Mouse (Mus musculus) Patski (cell line): Measurements from ENCODE around the gene Adk. TPM values are rescaled to one million over a fixed set of nuclear protein-coding genes. Genes with fewer than 3 reads are reported as not detected.

Source experiments
- ATAC-seq: fragments of 100-300 bp; one replicate; pipeline ENCODE4 v1.8.0; 2021
- CTCF ChIA-PET: fragments of 350-600 bp; sonication (Branson Sonifier 250); formaldehyde crosslinking; loops from one replicate; lab custom pipeline; 2022; ENCODE audit warnings: inconsistent platforms; lab: Charles Lee
- POLR2A ChIA-PET: fragments of 350-600 bp; sonication (Branson Sonifier 250); formaldehyde crosslinking; loops from one replicate; lab custom pipeline; 2022; ENCODE audit warnings: antibody characterized with exemption, inconsistent platforms; lab: Charles Lee
- DNase-seq: peaks from one replicate; pipeline ENCODE4 v3.0.0-alpha.2; 2011; ENCODE audit warnings: low read depth, low spot score
- H3K27me3 ChIP-seq: fragments of 371-371 bp; one replicate; pipeline ENCODE4 v1.5.1; 2021
- CTCF ChIP-seq: fragments of 100-300 bp; IDR thresholded peaks from one replicate; pipeline ENCODE4 v1.5.1; 2021
- in situ Hi-C: fragments of 300-500 bp; cut with MboI; formaldehyde crosslinking; loops from 3 replicates; pipeline ENCODE4 v1.11.1; 2018; ENCODE audit warnings: low pct_unique_long_range_greater_than_20kb, mixed read lengths
- polyA plus RNA-seq: library from polyadenylated mRNA; unstranded; gene quantifications from one replicate; pipeline ENCODE4 v1.2.3, GENCODE M21; 2021

Gene Adk
- polyA plus RNA-seq, 1 experiment from 2014 or later = 55.1 TPM

DNA sequence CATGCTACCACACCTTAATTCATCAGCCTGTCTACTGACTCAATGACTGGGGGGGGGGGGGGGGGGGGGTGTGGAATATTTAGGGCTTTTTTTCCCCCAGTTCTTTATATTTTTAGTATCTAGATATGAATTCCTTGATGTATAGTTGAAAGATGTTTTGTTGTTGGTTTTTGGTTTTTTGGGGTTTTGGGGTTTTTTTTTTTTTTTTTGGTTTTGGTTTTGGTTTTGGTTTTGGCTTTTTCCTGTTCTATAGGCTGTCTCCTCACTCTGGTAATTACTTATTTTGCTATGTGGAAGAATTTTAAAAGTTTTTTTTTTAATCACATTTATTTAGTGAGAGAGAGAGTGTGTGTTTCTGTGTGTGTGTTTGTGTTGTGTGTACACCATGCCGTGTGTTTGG lies 282.5 kb downstream of the Adk start:
- in situ Hi-C loops = no loop called here
- no peak for TF ChIP-seq CTCF
- DNase-seq = no peak
- ATAC-seq = no peak
- no peaks in the 10 kb centered on the region for H3K27me3 ChIP-seq
- POLR2A ChIA-PET = no interaction called here
- CTCF ChIA-PET = no interaction called here

- ChIA-PET POLR2A (interaction anchor here (0.6 kb wide), 1 partner anchor 144 kb away, joined by 3 read pairs; no protein-coding TSS in a partner anchor), CTCF (no interaction called here)
- in situ Hi-C loops = no loop called here
- DNase-seq (no peak), ATAC-seq (no peak)
- TF ChIP-seq CTCF = no peak
- no peaks in the 10 kb centered on the region for H3K27me3 ChIP-seq
Measured at GRCm38 (mm10) chr14:21335691-21336314, 283.4 kb downstream of the Adk start.

- in situ Hi-C loops = no loop called here
- CTCF ChIA-PET = no interaction called here
- ATAC-seq (no peak), DNase-seq (no peak)
- no peaks in the 10 kb centered on the region for H3K27me3 ChIP-seq
- no peak for TF ChIP-seq CTCF
- POLR2A ChIA-PET = no interaction called here
Measured at GRCm38 (mm10) chr14:21337948-21338347, 285.6 kb downstream of the Adk start.

DNA sequence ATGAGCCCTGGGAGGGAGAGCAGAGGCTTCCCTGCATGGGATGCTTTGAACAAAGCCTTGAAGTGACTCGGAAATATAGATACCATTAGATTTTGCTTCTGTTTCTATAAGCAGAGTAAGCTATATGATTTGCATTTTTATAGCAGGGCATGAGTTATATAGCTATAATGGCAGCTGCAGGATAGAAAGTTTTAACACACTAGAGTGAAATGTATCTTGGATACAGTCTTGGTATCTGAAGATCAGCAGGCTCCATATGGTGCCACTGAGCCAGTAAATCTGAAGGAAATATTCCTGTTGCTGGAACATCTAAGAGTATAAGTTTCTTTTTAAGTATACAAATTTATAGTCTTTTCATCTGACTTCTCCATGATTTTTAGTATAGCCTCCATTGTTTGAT lies 288.8 kb downstream of the Adk start:
- POLR2A ChIA-PET = no interaction called here
- DNase-seq (no peak), ATAC-seq (no peak)
- CTCF ChIA-PET = no interaction called here
- in situ Hi-C loops = no loop called here
- no peak for TF ChIP-seq CTCF
- no peaks in the 10 kb centered on the region for H3K27me3 ChIP-seq

- POLR2A ChIA-PET = interaction anchor here (0.6 kb wide), 1 partner anchor 93 kb away, joined by 3 read pairs; no protein-coding TSS in a partner anchor
- DNase-seq (no peak), ATAC-seq (no peak)
- CTCF ChIA-PET = interaction anchor here (0.9 kb wide), 1 partner anchor 29 kb away, joined by 3 read pairs; no protein-coding TSS in a partner anchor
- in situ Hi-C loops = no loop called here
- H3K27me3 ChIP-seq = no peaks in the 10 kb centered on the region
- no peak for TF ChIP-seq CTCF
Measured at GRCm38 (mm10) chr14:21342984-21343383, 290.6 kb downstream of the Adk start.

- no peak for DNase-seq
- H3K27me3 ChIP-seq = no peaks in the 10 kb centered on the region
- ChIA-PET CTCF (no interaction called here), POLR2A (no interaction called here)
- in situ Hi-C loops = no loop called here
- TF ChIP-seq CTCF = no peak
- ATAC-seq = no peak
Measured at GRCm38 (mm10) chr14:21344896-21345295, 292.5 kb downstream of the Adk start.

GRCm38 (mm10) chr14:21348611-21349260 lies 296.4 kb downstream of the Adk start:
- in situ Hi-C loops = no loop called here
- ATAC-seq = no peak
- no peak for TF ChIP-seq CTCF
- ChIA-PET CTCF (no interaction called here), POLR2A (no interaction called here)
- no peaks in the 10 kb centered on the region for H3K27me3 ChIP-seq
- no peak for DNase-seq

DNA sequence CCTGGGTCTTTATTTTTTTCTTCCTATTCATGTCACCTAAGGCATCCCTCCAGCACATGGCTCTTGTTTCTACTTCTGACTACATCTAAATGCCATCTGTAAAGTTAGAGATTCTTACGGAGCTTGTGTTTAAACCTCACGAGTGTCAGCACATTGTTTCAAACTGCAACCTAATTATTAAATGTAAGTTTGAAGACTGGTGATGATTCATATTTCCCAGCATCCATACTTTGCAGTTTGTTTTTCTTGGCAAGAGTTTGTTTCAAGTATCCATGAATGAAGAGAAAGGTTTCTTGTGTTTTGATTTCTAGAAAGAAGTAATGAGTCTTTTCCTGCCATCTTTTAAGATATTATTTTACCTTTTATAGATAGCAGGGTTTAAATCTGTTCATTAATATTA lies 299.3 kb downstream of the Adk start:
- in situ Hi-C loops = no loop called here
- no peak for TF ChIP-seq CTCF
- POLR2A ChIA-PET = no interaction called here
- ATAC-seq (no peak), DNase-seq (no peak)
- CTCF ChIA-PET = no interaction called here
- no peaks in the 10 kb centered on the region for H3K27me3 ChIP-seq

DNA sequence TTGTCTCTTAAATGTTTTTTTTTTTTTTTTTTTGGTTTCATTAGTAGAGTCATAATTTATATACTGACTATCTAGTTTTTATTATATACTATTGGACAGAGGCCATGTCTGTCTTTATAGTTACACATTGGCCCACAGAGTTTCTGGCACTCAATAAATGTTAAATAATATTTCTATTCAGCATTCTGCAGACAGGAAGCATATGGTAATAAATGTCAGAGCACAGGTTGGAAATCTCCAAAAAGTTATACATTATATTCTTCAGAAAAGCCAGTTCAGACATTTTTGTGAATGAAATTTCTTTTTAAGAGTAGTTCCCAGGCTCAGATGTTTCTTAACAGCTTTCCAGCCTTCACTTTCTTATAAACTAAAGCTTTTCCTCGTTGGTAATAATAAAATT lies 303.9 kb downstream of the Adk start:
- ATAC-seq (no peak), DNase-seq (no peak)
- in situ Hi-C loops = no loop called here
- CTCF ChIA-PET = no interaction called here
- TF ChIP-seq CTCF = no peak
- POLR2A ChIA-PET = no interaction called here
- no peaks in the 10 kb centered on the region for H3K27me3 ChIP-seq

- CTCF ChIA-PET = no interaction called here
- no peaks in the 10 kb centered on the region for H3K27me3 ChIP-seq
- TF ChIP-seq CTCF = no peak
- in situ Hi-C loops = no loop called here
- DNase-seq (no peak), ATAC-seq (no peak)
- POLR2A ChIA-PET = no interaction called here
Measured at GRCm38 (mm10) chr14:21359207-21359895, 307.0 kb downstream of the Adk start.

DNA sequence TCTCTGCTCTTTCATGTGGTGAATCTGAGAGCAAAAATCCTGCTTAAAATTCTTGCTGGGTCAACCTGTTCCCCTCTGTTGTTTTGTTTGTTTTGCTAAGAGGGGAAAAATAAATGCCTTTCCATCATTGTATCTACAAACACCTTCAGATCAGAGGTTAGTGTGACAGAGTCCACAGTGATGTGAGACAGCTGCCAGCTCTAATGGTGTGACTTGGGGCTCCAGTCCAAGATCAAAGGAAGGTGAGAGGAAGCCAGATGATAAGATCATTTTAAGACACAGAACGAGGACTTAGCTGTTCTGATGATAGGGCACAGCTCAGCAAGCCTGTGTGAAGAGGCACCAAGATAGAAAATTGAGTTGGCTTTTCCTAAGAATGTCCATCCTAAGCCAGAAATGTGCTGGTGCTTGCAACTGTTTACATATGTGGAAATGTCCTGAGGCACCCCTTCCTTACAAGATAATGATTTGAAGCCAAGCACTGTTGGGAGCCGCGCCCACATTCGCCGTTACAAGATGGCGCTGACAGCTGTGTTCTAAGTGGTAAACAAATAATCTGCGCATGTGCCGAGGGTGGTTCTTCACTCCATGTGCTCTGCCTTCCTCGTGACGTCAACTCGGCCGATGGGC lies 307.6 kb downstream of the Adk start:
- H3K27me3 ChIP-seq = no peaks in the 10 kb centered on the region
- DNase-seq (no peak), ATAC-seq (no peak)
- in situ Hi-C loops = no loop called here
- POLR2A ChIA-PET = no interaction called here
- CTCF ChIA-PET = no interaction called here
- no peak for TF ChIP-seq CTCF
